ENCODE assay signal across 13 mouse cellular contexts in genomic region chr9:42076256-42076849, GRCm38 (mm10).
"Had no signal": no experiment of that assay in that cellular context is flagged by ENCODE, and none has a peak within 500 bp of the region (broad histone marks: within the 10 kb centered on the region; RNA-seq: fewer than 3 reads in every experiment).

No protein-coding gene starts in this region.

- H3K36me3 ChIP-seq: limb, embryonic 10.5 days; liver, embryonic 15.5 days; midbrain, embryonic 12.5 days had no signal

- H3K4me2 ChIP-seq: kidney, embryonic 15.5 days; liver, embryonic 11.5 days; liver, embryonic 15.5 days; lung, embryonic 14.5 days; midbrain, embryonic 12.5 days; neural tube, embryonic 12.5 days had no signal

- ATAC-seq: midbrain, embryonic 16.5 days had no signal

- H3K27ac ChIP-seq: kidney, embryonic 15.5 days; limb, embryonic 10.5 days; liver, embryonic 15.5 days; macrophage; midbrain, embryonic 12.5 days; neural tube, embryonic 12.5 days had no signal

- DNase-seq: kidney, postnatal 14 days; lung, postnatal 14 days; thymus, adult 18-20 months; thymus, postnatal 14 days had no signal

- H3K9ac ChIP-seq: kidney, embryonic 15.5 days; liver, embryonic 15.5 days; lung, embryonic 14.5 days; midbrain, embryonic 12.5 days; neural tube, embryonic 12.5 days had no signal

- H3K4me1 ChIP-seq: limb, embryonic 10.5 days; liver, embryonic 15.5 days had no signal

- H3K4me3 ChIP-seq: kidney, embryonic 15.5 days; limb, embryonic 10.5 days; liver, embryonic 15.5 days; midbrain, embryonic 12.5 days; neural tube, embryonic 12.5 days had no signal

- H3K27me3 ChIP-seq: kidney, embryonic 15.5 days; liver, embryonic 15.5 days; midbrain, embryonic 12.5 days; neural tube, embryonic 12.5 days had no signal

- H3K9me3 ChIP-seq: kidney, embryonic 15.5 days; limb, embryonic 10.5 days; liver, embryonic 15.5 days; midbrain, embryonic 12.5 days; neural tube, embryonic 12.5 days had no signal
